Mouse (Mus musculus) ES-E14 (cell line): ENCODE measurements around the gene Rab37.

Source experiments
- CHD2 ChIP-seq: IDR thresholded peaks from 2 replicates; pipeline ENCODE4 v1.6.1; 2014; ENCODE audit warnings: mild to moderate bottlenecking, low read depth, low read length, inconsistent platforms
- ZC3H11A ChIP-seq: IDR thresholded peaks from 2 replicates; pipeline ENCODE4 v1.6.1; 2012; ENCODE audit warnings: low read depth, mild to moderate bottlenecking, inconsistent platforms, low read length, borderline replicate concordance

DNA sequence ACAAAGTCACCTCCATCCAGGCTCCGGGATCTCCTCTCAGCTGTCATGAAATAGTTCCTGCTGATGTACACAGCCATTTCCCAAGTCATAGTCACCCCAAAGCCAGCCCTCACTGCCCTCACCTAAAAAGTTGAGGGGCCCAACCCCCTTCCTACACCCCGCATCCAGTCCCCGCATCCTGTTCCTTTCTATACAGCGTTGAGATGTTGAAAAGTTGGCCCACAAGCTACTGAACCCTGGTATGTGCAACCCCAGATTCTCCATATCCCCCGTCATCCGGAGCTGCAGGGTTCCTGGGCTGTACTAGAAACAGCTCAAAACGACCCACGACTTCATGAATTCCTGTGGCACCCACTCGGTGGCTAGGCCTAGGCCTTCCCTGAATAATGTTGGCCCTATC lies 61.9 kb downstream of the Rab37 start:
- TF ChIP-seq CHD2 (no peak), ZC3H11A (no peak)
